Mouse (Mus musculus) lung, adult 2 months (tissue): Measurements from ENCODE around the gene Fam186b.

Experiments used
- CTCF ChIP-seq: fragments of 200-500 bp; IDR thresholded peaks from 2 replicates; pipeline ENCODE4 v1.5.1; 2011; ENCODE audit warnings: mild to moderate bottlenecking, low read length, control low read depth; ENCODE audit not compliant: insufficient read depth
- POLR2A ChIP-seq: fragments of 200-500 bp; IDR thresholded peaks from 2 replicates; pipeline ENCODE4 v1.6.1; 2011; ENCODE audit warnings: low read depth, mild to moderate bottlenecking, control low read depth, low read length, borderline replicate concordance; ENCODE audit errors: extremely low read depth

DNA sequence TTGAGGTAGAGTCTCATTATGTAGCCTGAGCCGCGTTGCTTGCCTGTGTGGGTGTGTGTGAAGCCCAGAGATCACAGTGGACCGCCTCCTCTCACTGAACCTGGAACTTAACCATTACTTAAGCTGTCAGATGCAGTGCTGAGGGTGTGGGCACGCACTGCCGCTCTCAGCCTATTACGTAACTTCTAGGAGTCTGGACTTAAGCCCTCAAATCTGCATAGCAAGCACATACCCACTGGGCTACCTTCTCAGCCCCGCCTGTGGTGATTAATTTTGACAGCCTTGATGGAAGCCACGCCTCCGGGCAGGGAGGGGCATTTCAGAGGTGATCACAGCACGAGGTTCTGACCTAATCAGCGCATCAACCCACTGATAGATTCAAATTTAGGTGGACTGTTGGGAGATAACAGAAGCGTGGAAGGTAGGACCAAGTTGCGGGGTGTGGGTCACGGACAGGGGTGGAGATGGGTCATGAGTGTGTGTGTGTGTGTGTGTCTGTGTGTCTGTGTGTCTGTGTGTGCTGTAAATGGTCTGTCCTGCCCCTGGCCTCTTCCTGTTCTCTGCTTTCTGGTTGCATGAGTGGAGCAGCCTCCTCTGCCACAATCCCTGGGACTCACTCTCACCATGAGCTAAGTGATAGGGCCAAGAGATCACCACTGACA lies 11.0 kb downstream of the Fam186b start:
- TF ChIP-seq CTCF (no peak), POLR2A (no peak)
